Mouse (Mus musculus) kidney, postnatal 0 days (tissue): ENCODE data around the gene Ttyh1. TPM values are rescaled to one million over a fixed set of nuclear protein-coding genes. Genes with fewer than 3 reads are reported as not detected.

Experiments
- ATAC-seq: fragments of 200-750 bp; cut with Nextera tagmentation; replicated peaks from 2 replicates; pipeline ENCODE4 v1.8.0; 2017; ENCODE audit warnings: low read depth, moderate number of reproducible peaks, moderate TSS enrichment, moderate library complexity; ENCODE audit not compliant: low FRiP score
- DNase-seq: peaks from one replicate; pipeline ENCODE4 v3.0.0-alpha.2; 2016; ENCODE audit warnings: low spot score
- H3K27ac ChIP-seq: fragments of 300-500 bp; sonication (generic); 2 replicates; pipeline ENCODE4 v1.5.1; 2014; ENCODE audit warnings: mild to moderate bottlenecking
- H3K27me3 ChIP-seq: fragments of 300-500 bp; sonication (generic); 2 replicates; pipeline ENCODE4 v1.6.1; 2014; ENCODE audit warnings: low read length, mixed read lengths; ENCODE audit not compliant: insufficient read depth
- H3K36me3 ChIP-seq: fragments of 300-500 bp; sonication (generic); 2 replicates; pipeline ENCODE4 v1.6.1; 2014; ENCODE audit warnings: low read length, mixed read lengths; ENCODE audit not compliant: insufficient read depth
- H3K4me1 ChIP-seq: fragments of 300-500 bp; sonication (generic); replicated peaks from 2 replicates; pipeline ENCODE4 v1.6.1; 2014; ENCODE audit warnings: antibody characterized with exemption, low read length, mixed read lengths; ENCODE audit not compliant: insufficient read depth
- H3K4me2 ChIP-seq: fragments of 300-500 bp; sonication (generic); 2 replicates; pipeline ENCODE4 v1.6.1; 2014; ENCODE audit warnings: mild to moderate bottlenecking, low read length, moderate library complexity, mixed read lengths
- H3K4me3 ChIP-seq: fragments of 300-500 bp; sonication (generic); replicated peaks from 2 replicates; pipeline ENCODE4 v1.5.1; 2014; ENCODE audit warnings: low read depth, low read length
- H3K9ac ChIP-seq: fragments of 300-500 bp; sonication (generic); 2 replicates; pipeline ENCODE4 v1.6.1; 2014; ENCODE audit warnings: low read depth, low read length
- H3K9me3 ChIP-seq: fragments of 300-500 bp; sonication (generic); replicated peaks from 2 replicates; pipeline ENCODE4 v1.6.1; 2016; ENCODE audit warnings: low read length, inconsistent platforms, mixed read lengths
- CTCF ChIP-seq: IDR thresholded peaks from 2 replicates; pipeline ENCODE4 v1.5.1; 2016; ENCODE audit warnings: antibody characterized with exemption, low read depth, mild to moderate bottlenecking, moderate library complexity
- WGBS: fragments of 180-500 bp; shearing (Covaris S2); extraction: QIAGEN DNeasy Blood & Tissue Kit; methylation state at CpG from one replicate; pipeline ENCODE4 v1.1.7; 2014; 5-methylcytosine and 5-hydroxymethylcytosine counted together
- polyA plus RNA-seq: library from polyadenylated mRNA; unstranded; fragments of >200 nt; fragmentation: Nextera tagmentation; extraction: Ambion mirVana; gene quantifications from 2 replicates; pipeline ENCODE4 v1.2.1, GENCODE M21; 2015

Ttyh1 gene
- polyA plus RNA-seq, 1 experiment from 2014 or later: 1.9 TPM

- Histone ChIP-seq H3K9me3 (no peaks in the 10 kb centered on the region), H3K9ac (no peak overlapping the region), H3K4me1 (no peaks in the 10 kb centered on the region; the same call in 1 of the 2 replicates), H3K4me2 (no peak overlapping the region), H3K36me3 (no peaks in the 10 kb centered on the region), H3K27me3 (peaks cover 10% of the 10 kb centered on the region), H3K4me3 (no peak overlapping the region), H3K27ac (no peak overlapping the region)
- ATAC-seq (no peak), DNase-seq (no peak)
- no peak for TF ChIP-seq CTCF
- WGBS: 57% methylated on average over 11 of the region's 11 CpGs
Measured at GRCm38 (mm10) chr7:4122076-4122768, 3.0 kb downstream of the Ttyh1 start.

DNA sequence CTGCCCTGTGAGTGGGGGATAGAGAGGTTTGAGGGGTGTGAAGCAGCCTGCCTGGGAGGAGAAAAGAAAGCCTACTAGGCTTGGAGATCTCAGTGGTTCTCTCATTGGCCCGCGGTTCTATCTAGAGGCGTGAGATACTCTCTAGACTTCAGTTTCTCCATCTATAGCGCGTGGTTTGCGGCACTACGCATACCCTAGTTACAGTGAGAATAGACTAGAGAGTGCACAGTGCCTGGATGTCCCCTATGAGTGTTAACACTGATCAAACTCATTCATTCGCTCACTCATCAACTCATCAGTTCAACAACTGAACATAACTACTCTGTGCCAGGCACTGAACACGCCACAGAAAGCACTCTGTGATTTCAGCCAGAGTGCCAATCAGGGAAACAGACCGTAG, 3.6 kb downstream of the Ttyh1 start:
- no peak for TF ChIP-seq CTCF
- DNase-seq (no peak), ATAC-seq (no peak)
- Histone ChIP-seq H3K27ac (no peak overlapping the region), H3K4me3 (no peak overlapping the region), H3K9me3 (no peaks in the 10 kb centered on the region), H3K9ac (no peak overlapping the region), H3K36me3 (no peaks in the 10 kb centered on the region), H3K4me1 (no peaks in the 10 kb centered on the region; the same call in 1 of the 2 replicates), H3K4me2 (no peak overlapping the region), H3K27me3 (peaks cover 10% of the 10 kb centered on the region)
- 84% methylated on average over 10 of the region's 10 CpGs for WGBS

DNA sequence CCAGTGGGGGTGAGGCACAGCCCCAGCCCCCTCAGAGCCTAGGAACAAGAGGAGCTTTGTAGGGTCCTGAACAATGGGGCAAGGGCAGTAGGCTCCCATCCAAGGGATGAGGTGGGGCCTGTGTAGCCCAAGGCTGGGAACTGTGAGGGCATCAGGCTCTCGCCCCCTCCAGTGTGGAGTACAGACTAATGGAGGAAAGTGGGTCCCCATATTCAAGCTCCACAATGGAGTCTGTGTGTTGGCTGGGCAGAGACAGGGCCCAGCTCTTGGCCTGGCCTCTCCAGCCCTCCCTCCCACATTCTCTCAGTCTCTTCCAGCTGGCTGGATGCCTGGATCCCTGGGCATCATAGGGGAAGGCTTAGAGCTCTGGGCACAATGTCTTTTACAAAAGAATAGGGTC, 4.5 kb downstream of the Ttyh1 start:
- ATAC-seq (0 out of 2 replicates have a peak, but pooled peaks have one; percentile 14), DNase-seq (no peak)
- Histone ChIP-seq H3K27ac (no peak overlapping the region), H3K36me3 (no peaks in the 10 kb centered on the region), H3K9me3 (no peaks in the 10 kb centered on the region), H3K4me1 (no peaks in the 10 kb centered on the region; the same call in 1 of the 2 replicates), H3K27me3 (peaks cover 10% of the 10 kb centered on the region), H3K4me2 (no peak overlapping the region), H3K4me3 (no peak overlapping the region), H3K9ac (no peak overlapping the region)
- TF ChIP-seq CTCF: no peak
- 69% methylated on average over 1 of the region's 1 CpGs for WGBS

DNA sequence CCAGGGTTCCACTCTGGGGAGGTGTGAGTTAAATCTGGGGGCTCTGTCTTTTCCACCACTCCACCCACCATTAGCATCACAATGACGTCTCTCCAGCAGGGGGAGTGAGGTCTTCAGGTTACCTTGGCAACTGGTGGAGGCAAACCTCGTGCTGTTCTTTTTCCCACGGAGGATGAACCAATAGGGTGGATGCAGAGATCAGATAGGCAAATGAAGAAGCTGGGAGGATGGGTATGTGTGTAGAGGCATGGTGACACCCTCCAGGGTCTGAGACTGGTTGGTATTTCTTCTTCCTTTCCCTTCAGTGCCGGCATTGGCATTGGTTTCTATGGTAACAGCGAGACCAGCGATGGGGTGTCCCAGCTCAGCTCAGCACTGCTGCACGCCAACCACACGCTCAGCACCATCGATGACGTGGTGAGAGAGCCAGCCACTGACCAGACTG, 5.1 kb downstream of the Ttyh1 start:
- Histone ChIP-seq H3K4me1 (no peaks in the 10 kb centered on the region; the same call in 1 of the 2 replicates), H3K9ac (no peak overlapping the region), H3K9me3 (no peaks in the 10 kb centered on the region), H3K4me2 (no peak overlapping the region), H3K4me3 (no peak overlapping the region), H3K27ac (no peak overlapping the region), H3K36me3 (no peaks in the 10 kb centered on the region), H3K27me3 (peaks cover 7% of the 10 kb centered on the region)
- peak; percentile 59 for DNase-seq
- peak; percentile 52 for TF ChIP-seq CTCF
- 3% methylated on average over 10 of the region's 10 CpGs for WGBS
- ATAC-seq: no peak; the same call in 1 of the 2 replicates

DNA sequence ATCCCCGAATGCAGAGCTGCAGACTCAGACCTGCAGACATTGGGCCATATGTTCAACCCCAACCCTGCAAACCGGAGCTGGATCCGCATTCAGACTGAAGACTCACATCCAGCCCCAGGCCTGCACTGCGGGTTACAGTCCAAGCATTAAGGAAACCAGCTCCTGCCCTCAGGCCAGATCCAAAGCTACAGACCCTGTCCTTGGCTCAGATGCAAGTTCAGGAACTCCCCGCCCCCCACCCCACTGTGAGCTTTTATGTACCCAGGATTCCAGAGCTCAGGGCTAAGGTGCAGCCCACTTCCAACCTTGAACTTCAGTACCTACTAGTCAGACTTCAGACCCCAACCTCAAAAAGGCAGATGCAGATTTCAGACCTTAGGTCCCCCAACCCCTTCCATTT, 5.6 kb downstream of the Ttyh1 start:
- Histone ChIP-seq H3K9ac (no peak overlapping the region), H3K27me3 (peaks cover 5% of the 10 kb centered on the region; the same call in 1 of the 2 replicates), H3K4me1 (no peaks in the 10 kb centered on the region), H3K9me3 (no peaks in the 10 kb centered on the region), H3K4me3 (no peak overlapping the region), H3K4me2 (no peak overlapping the region), H3K36me3 (no peaks in the 10 kb centered on the region), H3K27ac (no peak overlapping the region)
- ATAC-seq (no peak), DNase-seq (no peak)
- no peak for TF ChIP-seq CTCF
- WGBS: 27% methylated on average over 5 of the region's 5 CpGs

GRCm38 (mm10) chr7:4125306-4125705, 6.1 kb downstream of the Ttyh1 start:
- no peaks in the 10 kb centered on the region for H3K9me3 ChIP-seq
- H3K36me3 ChIP-seq: no peaks in the 10 kb centered on the region
- H3K4me1 ChIP-seq: no peaks in the 10 kb centered on the region
- 0 out of 2 replicates have a peak, but pooled peaks cover under 1% of the 10 kb centered on the region for H3K27me3 ChIP-seq
- ATAC-seq (no peak), DNase-seq (no peak)
- 34% methylated on average over 9 of the region's 9 CpGs for WGBS
- H3K4me3 ChIP-seq: no peak overlapping the region
- peak; percentile 25; the same call in 1 of the 2 replicates for TF ChIP-seq CTCF
- H3K4me2 ChIP-seq: no peak overlapping the region
- no peak overlapping the region for H3K27ac ChIP-seq
- H3K9ac ChIP-seq: no peak overlapping the region
